Comparison of ENCODE assay signal across 8 mouse cellular contexts in the genomic region with DNA sequence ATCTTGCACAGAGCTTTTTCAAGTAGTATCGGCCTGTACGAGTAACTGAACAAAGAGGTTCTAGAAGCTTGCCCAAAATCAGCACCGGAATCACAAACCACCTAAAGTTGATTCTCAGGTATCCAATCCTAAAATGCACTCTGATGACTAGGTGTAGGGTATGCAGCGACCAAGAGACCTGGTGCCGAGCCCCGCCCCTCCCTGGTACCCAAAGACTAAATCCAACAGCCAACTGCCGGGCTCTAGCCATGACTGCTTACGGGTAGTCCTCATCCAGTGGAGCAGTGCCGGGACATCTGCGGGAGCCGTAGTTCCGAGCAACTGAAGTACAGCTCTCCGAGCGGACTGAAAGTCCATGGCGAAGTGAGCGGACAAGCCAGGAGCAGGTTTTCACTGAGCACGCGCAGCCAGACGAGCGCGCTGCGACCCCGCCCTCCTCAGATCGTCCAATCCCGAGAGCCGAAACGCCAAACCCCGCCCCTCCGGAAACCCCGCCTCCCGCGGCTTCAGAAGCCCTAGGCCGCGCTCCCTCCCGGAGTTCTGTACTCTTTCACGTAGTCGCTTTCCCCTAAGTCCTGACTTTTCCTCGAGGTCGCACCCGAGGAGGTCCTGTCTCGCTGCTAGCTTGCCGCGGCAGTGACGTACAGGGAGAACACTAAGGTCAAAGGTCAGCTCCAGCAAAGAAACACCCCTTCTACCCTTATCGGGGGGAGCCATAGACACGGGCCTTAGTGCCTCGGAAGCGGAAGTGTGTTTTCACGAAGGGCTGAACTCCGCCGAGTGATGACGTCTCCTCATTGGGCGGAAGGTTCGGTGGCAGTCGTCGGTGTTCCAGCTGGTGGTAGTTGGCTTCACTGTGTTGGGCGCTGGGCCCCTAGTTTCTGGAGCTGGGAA. TPM values are rescaled to one million over a fixed set of nuclear protein-coding genes. Genes with fewer than 3 reads are reported as not detected.
DNase-seq lines count a peak whose midpoint lies in the region; ATAC-seq and TF ChIP-seq lines count a peak whose summit lies in the region.
"Not testable (repeated sequence)": the region's sequence is repeated elsewhere in the genome, so short reads cannot be mapped to it uniquely, and the experiment has no call there.

Gene Srp54c, plus strand, starts transcription at position 543 of the 894 bp plus-strand sequence.

- not testable (repeated sequence) for H3K9ac ChIP-seq in heart, postnatal 0 days (replicated peaks; ENCODE audit: low read depth, low read length)

- not testable (repeated sequence) for H3K4me2 ChIP-seq in heart, postnatal 0 days (ENCODE audit: low read depth, low read length)

- TF ChIP-seq CTCF in G1E (IDR thresholded peaks at IDR 0.05; ENCODE audit: low read depth, low read length); heart, postnatal 0 days (IDR thresholded peaks at IDR 0.05; ENCODE audit: low read depth); kidney, adult 2 months (conservative IDR thresholded peaks at IDR 0.05; ENCODE audit: insufficient read depth, insufficient read length, low read depth, low read length); olfactory bulb, adult 2 months (IDR thresholded peaks at IDR 0.05; ENCODE audit: insufficient read depth, low read depth, low read length): not testable (repeated sequence)

- peak within 1 kb of the TSS; percentile 69 for H3K4me3 ChIP-seq in G1E (ENCODE audit: low read depth, low read length)
- H3K4me3 ChIP-seq in embryonic facial prominence, embryonic 10.5 days, result peak within 1 kb of the TSS; percentile 53
- H3K4me3 ChIP-seq in heart, postnatal 0 days (ENCODE audit: low read depth, low read length), result peak within 1 kb of the TSS; percentile 38
- H3K4me3 ChIP-seq in kidney, adult 2 months (ENCODE audit: insufficient read depth, low read depth, low read length), result peak within 1 kb of the TSS; percentile 54
- H3K4me3 ChIP-seq in limb, embryonic 10.5 days, result peak within 1 kb of the TSS; percentile 44
- peak within 1 kb of the TSS; percentile 45 for H3K4me3 ChIP-seq in olfactory bulb, adult 2 months (ENCODE audit: insufficient read depth, low read depth, low read length)

- H3K36me3 ChIP-seq in G1E (replicated peaks); embryonic facial prominence, embryonic 10.5 days (replicated peaks); heart, postnatal 0 days (replicated peaks; ENCODE audit: control insufficient read depth, insufficient read depth, low read length); kidney, adult 2 months (ENCODE audit: control insufficient read depth, insufficient read depth, low read length); limb, embryonic 10.5 days: not testable (repeated sequence)

- not testable (repeated sequence) for TF ChIP-seq EP300 in heart, postnatal 0 days (IDR thresholded peaks at IDR 0.05; ENCODE audit: low read depth)

- H3K27ac ChIP-seq in embryonic facial prominence, embryonic 10.5 days (replicated peaks); kidney, adult 2 months (ENCODE audit: insufficient read depth, low read depth, low read length); limb, embryonic 10.5 days; olfactory bulb, adult 2 months (ENCODE audit: insufficient read depth, low read depth, low read length): not testable (repeated sequence)
- peak within 1 kb of the TSS; percentile 78 for H3K27ac ChIP-seq in heart, postnatal 0 days (ENCODE audit: low read depth)

- not testable (repeated sequence) for H3K9me3 ChIP-seq in G1E (replicated peaks); embryonic facial prominence, embryonic 10.5 days; heart, postnatal 0 days (replicated peaks; ENCODE audit: control insufficient read depth, low read length); limb, embryonic 10.5 days (replicated peaks)

- not testable (repeated sequence) for TF ChIP-seq POLR2A in kidney, adult 2 months (IDR thresholded peaks at IDR 0.05; ENCODE audit: low read depth, low read length); olfactory bulb, adult 2 months (IDR thresholded peaks at IDR 0.05; ENCODE audit: insufficient read depth, low read depth, low read length)

- not testable (repeated sequence) for H3K27me3 ChIP-seq in G1E (ENCODE audit: insufficient read depth, low read length); embryonic facial prominence, embryonic 10.5 days (replicated peaks; ENCODE audit: low read depth, poor library complexity, severe bottlenecking); heart, postnatal 0 days (ENCODE audit: control insufficient read depth, insufficient read depth, low read length); kidney, adult 2 months (replicated peaks; ENCODE audit: control insufficient read depth, insufficient read depth, low read length); limb, embryonic 10.5 days (ENCODE audit: low read depth, poor library complexity, severe bottlenecking)

- not testable (repeated sequence) for H3K4me1 ChIP-seq in G1E (ENCODE audit: insufficient read depth, low read depth, low read length); embryonic facial prominence, embryonic 10.5 days; heart, postnatal 0 days (ENCODE audit: control insufficient read depth, insufficient read depth); kidney, adult 2 months (ENCODE audit: control insufficient read depth, insufficient read depth, low read length); limb, embryonic 10.5 days; olfactory bulb, adult 2 months (ENCODE audit: control insufficient read depth, insufficient read depth, low read length)

- ATAC-seq in G1E (ENCODE audit: extremely low read depth, insufficient number of reproducible peaks, low FRiP score, poor library complexity, severe bottlenecking), result peak; percentile 94
- ATAC-seq in heart, postnatal 0 days (ENCODE audit: insufficient read depth, low read depth), result peak; percentile 96
- ATAC-seq in megakaryocyte, adult 5-6 weeks (ENCODE audit: poor library complexity, severe bottlenecking), result peak; percentile 89

- not testable (repeated sequence) for DNase-seq in G1E (ENCODE audit: low spot score); embryonic facial prominence, embryonic 10.5 days (ENCODE audit: low spot score); gastrocnemius, adult 18-20 months (ENCODE audit: low spot score); heart, postnatal 0 days (ENCODE audit: low spot score); kidney, adult 2 months; limb, embryonic 10.5 days (ENCODE audit: low spot score)

- no CpG with 5 or more reads among the region's 57 CpGs for WGBS in embryonic facial prominence, embryonic 10.5 days
- no CpG with 5 or more reads among the region's 57 CpGs for WGBS in heart, postnatal 0 days
- WGBS in kidney, adult 2 months, result no CpG with 5 or more reads among the region's 57 CpGs
- no CpG with 5 or more reads among the region's 57 CpGs for WGBS in limb, embryonic 10.5 days
- WGBS in olfactory bulb, adult 2 months, result no CpG with 5 or more reads among the region's 57 CpGs

RNA-seq across cellular contexts. Expression of gene Srp54c, which starts in this region (rescaled TPM):
- total RNA-seq in G1E (2014; fragmentation: Nextera tagmentation) (102 and 121 TPM in 2 replicates), G1E (2017) (138 and 154 TPM in 2 replicates)
- polyA plus RNA-seq in G1E (2012), result 1.5 and 2.3 TPM in 2 replicates
- 51.9 and 54.2 TPM in 2 replicates for polyA plus RNA-seq in embryonic facial prominence, embryonic 10.5 days (2016; fragmentation: Nextera tagmentation; extraction: Ambion mirVana)
- 10 to 100 TPM; 24.7 to 26.5 TPM for total RNA-seq in gastrocnemius, adult 18-20 months (2021)
- 28.6 and 31.3 TPM in 2 replicates for total RNA-seq in heart, postnatal 0 days (2014; rRNA removed; ENCODE audit: low replicate concordance)
- polyA plus RNA-seq in heart, postnatal 0 days (2015; fragmentation: Nextera tagmentation; extraction: Ambion mirVana), result 59.3 and 62.4 TPM in 2 replicates
- polyA plus RNA-seq in kidney, adult 2 months (2012; rRNA removed), result 6.5 and 10.0 TPM in 2 replicates
- polyA plus RNA-seq in limb, embryonic 10.5 days (2016; fragmentation: Nextera tagmentation; extraction: Ambion mirVana), result 45.8 and 54.1 TPM in 2 replicates
- 47.0 and 62.3 TPM in 2 replicates for total RNA-seq in megakaryocyte, adult 5-6 weeks (2015)
- 68.0 and 72.1 TPM in 2 replicates for total RNA-seq in megakaryocyte, adult 5-6 weeks (2017)
- not detected in 2 replicates for polyA plus RNA-seq in olfactory bulb, adult 2 months (2012; ENCODE audit: insufficient read depth, insufficient read length, low replicate concordance, missing spikeins)
